Mouse (Mus musculus): ENCODE data around the gene Ccdc151. TPM values are rescaled to one million over a fixed set of nuclear protein-coding genes. Genes with fewer than 3 reads are reported as not detected.

Gene Ccdc151
- total RNA-seq, 2 experiments from 2014 or later = 7.3 to 7.7 TPM

Other genes with a start within 250 kb of the Ccdc151 start
- gene Spc24, start 242.3 kb downstream of the Ccdc151 start, total RNA-seq (2021) = 1 to 10 TPM; 2.6 to 2.7 TPM
- 1 to 10 TPM; 7.4 to 7.6 TPM for gene Kank2, start 203.9 kb downstream of the Ccdc151 start, total RNA-seq (2021)
- gene Angptl8, start 167.1 kb downstream of the Ccdc151 start, total RNA-seq (2021) = not detected
- 10 to 100 TPM; 18.5 to 22.6 TPM for gene Dock6, start 150.0 kb downstream of the Ccdc151 start, total RNA-seq (2021)
- 10 to 100 TPM; 17.5 to 24.8 TPM for gene Rab3d, start 84.4 kb downstream of the Ccdc151 start, total RNA-seq (2021)
- gene Ccdc159, start 75.2 kb downstream of the Ccdc151 start, total RNA-seq (2021) = 10 to 100 TPM; 12.5 to 14.7 TPM
- gene Tmem205, start 75.1 kb downstream of the Ccdc151 start, total RNA-seq (2021) = 10 to 100 TPM; 28.0 to 33.5 TPM
- gene Plppr2, start 65.6 kb downstream of the Ccdc151 start, total RNA-seq (2021) = 100 to 1,000 TPM; 262 to 263 TPM
- gene Swsap1, start 46.9 kb downstream of the Ccdc151 start, total RNA-seq (2021) = 10 to 100 TPM; 14.4 to 15.0 TPM
- gene Epor, start 39.1 kb downstream of the Ccdc151 start, total RNA-seq (2021) = 1 to 10 TPM; 1.4 to 3.4 TPM
- 1 to 10 TPM; 1.7 to 2.4 TPM for gene Rgl3, start 13.2 kb downstream of the Ccdc151 start, total RNA-seq (2021)
- 100 to 1,000 TPM in 1 of 2 experiments, 10 to 100 TPM in 1; 98.9 to 102 TPM for gene Prkcsh, start 172 bp upstream of the Ccdc151 start, total RNA-seq (2021)
- 100 to 1,000 TPM; 155 to 168 TPM for gene Elavl3, start 49.4 kb upstream of the Ccdc151 start, total RNA-seq (2021)
- gene Gm49318, start 68.6 kb upstream of the Ccdc151 start, total RNA-seq (2021) = 1 to 10 TPM; 1.4 to 3.7 TPM
- 10 to 100 TPM; 19.0 to 21.6 TPM for gene Zfp653, start 68.7 kb upstream of the Ccdc151 start, total RNA-seq (2021)
- 10 to 100 TPM; 41.5 to 43.2 TPM for gene Ecsit, start 82.8 kb upstream of the Ccdc151 start, total RNA-seq (2021)
- under 1 TPM; 0.88 to 0.93 TPM for gene Cnn1, start 96.6 kb upstream of the Ccdc151 start, total RNA-seq (2021)
- 10 to 100 TPM; 62.0 to 64.2 TPM for gene Elof1, start 114.5 kb upstream of the Ccdc151 start, total RNA-seq (2021)
- gene Acp5, start 133.1 kb upstream of the Ccdc151 start, total RNA-seq (2021) = under 1 TPM; 0.40 to 0.53 TPM
- gene Pigyl, start 154.2 kb upstream of the Ccdc151 start, total RNA-seq (2021) = 10 to 100 TPM; 33.1 to 51.9 TPM
- under 1 TPM in 1 of 2 experiments, not detected in 1; 0.24 TPM for gene Zfp872, start 185.5 kb upstream of the Ccdc151 start, total RNA-seq (2021)
- gene Zfp809, start 223.1 kb upstream of the Ccdc151 start, total RNA-seq (2021) = 10 to 100 TPM; 17.5 to 18.6 TPM

Measured in left cerebral cortex, postnatal 14 days (tissue).